In the genomic region with DNA sequence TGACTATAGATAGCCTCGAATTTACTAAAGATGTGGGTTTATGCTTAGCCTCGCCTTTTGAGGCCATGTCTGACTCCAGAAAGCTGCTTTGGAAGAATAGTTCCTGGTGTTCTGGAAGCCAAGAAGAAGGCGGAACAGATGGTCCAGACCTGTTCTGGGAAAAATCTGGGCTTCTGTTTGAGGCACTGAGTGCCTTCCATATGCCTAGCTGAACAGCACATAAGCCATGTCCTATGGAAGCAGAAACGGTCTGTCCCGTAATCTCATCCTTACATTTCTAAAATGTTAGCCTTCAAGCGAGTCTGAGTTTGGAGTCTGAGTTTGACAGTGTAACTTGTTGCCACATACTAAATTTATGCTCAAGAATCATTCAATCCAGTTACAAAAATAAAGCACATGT, we compare ENCODE assay signal across 14 mouse cellular contexts. TPM values are rescaled to one million over a fixed set of nuclear protein-coding genes. Genes with fewer than 3 reads are reported as not detected.
DNase-seq lines count a peak whose midpoint lies in the region; ATAC-seq and TF ChIP-seq lines count a peak whose summit lies in the region.
"Had no signal": no experiment of that assay in that cellular context is flagged by ENCODE, and none has a peak within 500 bp of the region (broad histone marks: within the 10 kb centered on the region; RNA-seq: fewer than 3 reads in every experiment).

No protein-coding gene starts in this region.

- no peak overlapping the region for H3K27ac ChIP-seq in midbrain, postnatal 0 days (ENCODE audit: low read depth, low read length)
- H3K27ac ChIP-seq: intestine, embryonic 15.5 days; limb, embryonic 15.5 days had no signal

- TF ChIP-seq CTCF in midbrain, postnatal 0 days (IDR thresholded peaks at IDR 0.05) = no peak

- H3K4me3 ChIP-seq in midbrain, postnatal 0 days (ENCODE audit: low read depth, low read length) = no peak overlapping the region
- H3K4me3 ChIP-seq: intestine, embryonic 15.5 days; limb, embryonic 15.5 days; megakaryocyte, embryonic 14.5 days had no signal

- ATAC-seq in granulocyte monocyte progenitor cell, adult 5-6 weeks (replicated peaks; ENCODE audit: poor library complexity, severe bottlenecking) = 0 out of 2 replicates have a peak, but pooled peaks have one; percentile 18
- ATAC-seq in CD4-positive, CD25-positive, alpha-beta regulatory T cell, adult 4 months = no peak
- ATAC-seq in midbrain, postnatal 0 days (ENCODE audit: low FRiP score) = no peak
- ATAC-seq: intestine, embryonic 15.5 days had no signal

- H3K9ac ChIP-seq in midbrain, postnatal 0 days (replicated peaks; ENCODE audit: low read length, poor library complexity, severe bottlenecking) = no peak overlapping the region
- H3K9ac ChIP-seq: intestine, embryonic 15.5 days; limb, embryonic 15.5 days; lung, embryonic 14.5 days had no signal

- no peaks in the 10 kb centered on the region for H3K27me3 ChIP-seq in midbrain, postnatal 0 days (ENCODE audit: insufficient read depth, low read length)
- H3K27me3 ChIP-seq: intestine, embryonic 15.5 days; limb, embryonic 15.5 days had no signal

- DNase-seq in layer of hippocampus, adult 18-20 months (ENCODE audit: low spot score in 2 of 2) = peak; percentile 45 to 77
- no peak for DNase-seq in layer of hippocampus, postnatal 25 days (ENCODE audit: extremely low spot score in 1 of 2, low spot score in 1 of 2)
- DNase-seq in cerebellum, adult 9-10 months = peak; percentile 67
- DNase-seq in left cerebral cortex, postnatal 36 days (ENCODE audit: low spot score in 2 of 2) = peak; percentile 58 to 60
- DNase-seq in spleen, postnatal 14 days (ENCODE audit: low spot score in 2 of 2) = no peak
- DNase-seq in midbrain, postnatal 0 days (ENCODE audit: low spot score) = no peak
- DNase-seq: heart, postnatal 36 days; lung, embryonic 14.5 days; thymus, adult 2 months had no signal

- no peaks in the 10 kb centered on the region for H3K4me1 ChIP-seq in midbrain, postnatal 0 days (ENCODE audit: insufficient read depth, low read length)
- H3K4me1 ChIP-seq: intestine, embryonic 15.5 days; megakaryocyte, embryonic 14.5 days had no signal

- intact Hi-C loops in left cerebral cortex, postnatal 36 days (cut with DNase I) = no loop called here

- no peaks in the 10 kb centered on the region for H3K36me3 ChIP-seq in midbrain, postnatal 0 days (ENCODE audit: insufficient read depth, low read length)
- H3K36me3 ChIP-seq: intestine, embryonic 15.5 days; limb, embryonic 15.5 days had no signal

- WGBS in midbrain, postnatal 0 days = 93% methylated on average over 6 of the region's 6 CpGs

- H3K4me2 ChIP-seq in midbrain, postnatal 0 days (ENCODE audit: low read depth, low read length, poor library complexity, severe bottlenecking) = no peak overlapping the region
- H3K4me2 ChIP-seq: intestine, embryonic 15.5 days; limb, embryonic 15.5 days; lung, embryonic 14.5 days had no signal

- no peaks in the 10 kb centered on the region for H3K9me3 ChIP-seq in midbrain, postnatal 0 days (ENCODE audit: low read length)
- H3K9me3 ChIP-seq: intestine, embryonic 15.5 days; limb, embryonic 15.5 days had no signal

RNA-seq across cellular contexts. Expression of gene Uxs1, which starts 49.6 kb away (rescaled TPM):
- 10 to 100 TPM; 46.6 to 51.1 TPM for total RNA-seq in layer of hippocampus, adult 18-20 months (2021)
- 10 to 100 TPM; 41.0 to 42.7 TPM for total RNA-seq in layer of hippocampus, postnatal 25 days (2021)
- total RNA-seq in granulocyte monocyte progenitor cell, adult 5-6 weeks (2014; fragmentation: Nextera tagmentation) = 20.6 and 45.0 TPM in 2 replicates
- 28.4 and 39.2 TPM in 2 replicates for total RNA-seq in granulocyte monocyte progenitor cell, adult 5-6 weeks (2017)
- 10 to 100 TPM; 49.0 to 50.9 TPM for total RNA-seq in left cerebral cortex, postnatal 36 days (2021)
- polyA plus RNA-seq in CD4-positive, CD25-positive, alpha-beta regulatory T cell, adult 4 months (2017; shearing (Covaris generic)) = 10 to 100 TPM; 11.3 to 14.0 TPM
- total RNA-seq in midbrain, postnatal 0 days (2014; rRNA removed) = 16.8 and 27.8 TPM in 2 replicates
- 19.6 and 20.1 TPM in 2 replicates for polyA plus RNA-seq in midbrain, postnatal 0 days (2015; fragmentation: Nextera tagmentation; extraction: Ambion mirVana)

RNA-seq across cellular contexts. Expression of gene Tpp2, which starts 56.2 kb away (rescaled TPM):
- total RNA-seq in layer of hippocampus, adult 18-20 months (2021) = 10 to 100 TPM; 44.9 to 46.4 TPM
- total RNA-seq in layer of hippocampus, postnatal 25 days (2021) = 10 to 100 TPM; 49.7 to 52.4 TPM
- 54.1 and 62.1 TPM in 2 replicates for total RNA-seq in granulocyte monocyte progenitor cell, adult 5-6 weeks (2014; fragmentation: Nextera tagmentation)
- 75.9 and 82.9 TPM in 2 replicates for total RNA-seq in granulocyte monocyte progenitor cell, adult 5-6 weeks (2017)
- 10 to 100 TPM; 47.9 to 50.4 TPM for total RNA-seq in left cerebral cortex, postnatal 36 days (2021)
- 100 to 1,000 TPM; 127 to 141 TPM for polyA plus RNA-seq in CD4-positive, CD25-positive, alpha-beta regulatory T cell, adult 4 months (2017; shearing (Covaris generic))
- total RNA-seq in midbrain, postnatal 0 days (2014; rRNA removed) = 33.2 and 38.7 TPM in 2 replicates
- 43.4 and 46.7 TPM in 2 replicates for polyA plus RNA-seq in midbrain, postnatal 0 days (2015; fragmentation: Nextera tagmentation; extraction: Ambion mirVana)

Comparison
In these comparisons a context has a peak if more than half of its experiments do, and no peak if none do; other contexts are left out.
1. DNase-seq: peak in layer of hippocampus, adult 18-20 months (2 of 2), cerebellum, adult 9-10 months (single experiment) and left cerebral cortex, postnatal 36 days (2 of 2); none in layer of hippocampus, postnatal 25 days (0 of 2), spleen, postnatal 14 days (0 of 2) and midbrain, postnatal 0 days (single experiment).